Mouse (Mus musculus) embryonic fibroblast, embryonic 13.5 days (primary cell): ENCODE data around the gene Mapk7. TPM values are rescaled to one million over a fixed set of nuclear protein-coding genes. Genes with fewer than 3 reads are reported as not detected.

ENCODE experiments used
- H3K27ac ChIP-seq: 2 replicates; pipeline ENCODE4 v1.5.1; 2012; ENCODE audit warnings: low read length, control low read depth, inconsistent platforms; ENCODE audit not compliant: insufficient read depth
- H3K4me1 ChIP-seq: 2 replicates; pipeline ENCODE4 v1.6.1; 2011; ENCODE audit warnings: low read length; ENCODE audit not compliant: control insufficient read depth, insufficient read depth
- H3K4me3 ChIP-seq: 2 replicates; pipeline ENCODE4 v1.5.1; 2011; ENCODE audit warnings: mild to moderate bottlenecking, control low read depth, low read length; ENCODE audit not compliant: insufficient read depth
- CTCF ChIP-seq: IDR thresholded peaks from 2 replicates; pipeline ENCODE4 v1.5.1; 2011; ENCODE audit warnings: mild to moderate bottlenecking, control low read depth, low read length, moderate library complexity, borderline replicate concordance; ENCODE audit not compliant: insufficient read depth
- POLR2A ChIP-seq: IDR thresholded peaks from 2 replicates; pipeline ENCODE4 v1.6.1; 2011; ENCODE audit warnings: low read depth, mild to moderate bottlenecking, control low read depth, low read length, moderate library complexity
- polyA plus RNA-seq: library from polyadenylated mRNA; stranded (reverse); fragments of >200 nt; gene quantifications from 2 replicates; pipeline ENCODE4 v1.2.4, GENCODE M21; 2011; ENCODE audit warnings: low read depth; ENCODE audit not compliant: missing spikeins, insufficient read length

Gene Mapk7
- polyA plus RNA-seq, 1 experiment: 35.6 TPM

DNA sequence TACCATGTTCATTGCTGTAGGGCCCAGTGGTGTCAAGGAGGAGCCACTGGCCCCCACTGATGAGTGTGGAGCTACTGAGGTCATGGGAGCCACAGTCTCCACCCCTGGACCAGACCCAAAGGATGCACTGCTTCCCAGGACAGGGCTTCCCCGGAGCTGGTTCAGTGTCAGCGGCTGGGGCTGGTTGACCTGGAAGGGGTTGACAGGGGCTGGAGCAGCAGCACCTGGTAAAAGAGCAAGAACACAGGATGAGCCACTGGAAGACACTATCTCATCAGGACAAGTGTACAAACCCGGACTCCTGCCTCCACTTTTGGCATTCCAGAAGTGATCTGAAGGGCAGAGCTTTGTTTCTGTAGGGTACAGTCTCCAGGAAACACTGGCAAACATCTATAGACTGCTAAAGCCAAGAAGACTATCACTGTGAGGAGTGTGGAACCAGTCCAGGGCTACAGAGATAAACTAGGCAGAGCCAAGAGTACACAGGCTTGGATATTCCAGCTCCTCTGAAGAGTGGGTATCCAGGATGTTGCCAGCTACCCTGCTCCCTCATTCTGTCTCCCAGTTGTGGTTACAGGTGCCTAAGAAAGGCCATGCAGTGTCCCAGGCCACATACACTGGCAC is 25.4 kb upstream of the Mapk7 start:
- H3K4me3 ChIP-seq: no peak overlapping the region
- no peak for TF ChIP-seq CTCF
- TF ChIP-seq POLR2A: no peak
- H3K4me1 ChIP-seq: no peaks in the 10 kb centered on the region
- H3K27ac ChIP-seq: no peak overlapping the region

- no peak for TF ChIP-seq POLR2A
- TF ChIP-seq CTCF: no peak
- Histone ChIP-seq H3K4me3 (no peak overlapping the region), H3K4me1 (no peaks in the 10 kb centered on the region), H3K27ac (no peak overlapping the region)
Observed at GRCm38 (mm10) chr11:61518871-61519270, 24.7 kb upstream of the Mapk7 start.

- H3K27ac ChIP-seq: no peak overlapping the region
- no peak overlapping the region for H3K4me3 ChIP-seq
- no peaks in the 10 kb centered on the region for H3K4me1 ChIP-seq
- no peak for TF ChIP-seq POLR2A
- no peak for TF ChIP-seq CTCF
Observed at GRCm38 (mm10) chr11:61517971-61518370, 23.8 kb upstream of the Mapk7 start.

DNA sequence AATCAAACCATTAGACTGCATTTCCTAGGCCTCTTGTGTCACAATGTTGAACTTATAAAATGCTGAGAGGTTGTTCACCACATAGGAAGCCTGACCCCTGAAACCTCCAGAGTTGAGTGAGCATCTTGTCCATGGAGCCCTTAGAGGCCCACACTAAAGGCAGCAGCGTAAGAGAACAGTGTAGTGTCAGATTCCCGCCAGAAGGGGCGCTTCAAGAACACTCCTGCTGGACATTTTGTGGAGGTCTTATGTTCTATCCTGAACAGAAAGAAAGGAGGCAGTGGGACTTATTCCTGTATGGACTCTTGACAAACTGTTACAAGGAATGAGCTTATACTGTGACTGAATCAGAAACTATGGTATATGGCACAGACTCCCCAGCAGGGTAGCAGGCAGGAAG is 20.7 kb upstream of the Mapk7 start:
- Histone ChIP-seq H3K4me3 (no peak overlapping the region), H3K4me1 (no peaks in the 10 kb centered on the region), H3K27ac (no peak overlapping the region)
- TF ChIP-seq CTCF: no peak
- no peak for TF ChIP-seq POLR2A

- Histone ChIP-seq H3K4me3 (peak within 1 kb of the TSS; percentile 60), H3K27ac (peak within 1 kb of the TSS; percentile 41), H3K4me1 (peaks cover 6% of the 10 kb centered on the region; the same call in 1 of the 2 replicates)
- TF ChIP-seq POLR2A (peak; percentile 48), CTCF (peak; percentile 99)
Observed at GRCm38 (mm10) chr11:61504713-61505257, 10.6 kb upstream of the Mapk7 start, which contains the start of gene B9d1. Gene B9d1, plus strand, starts transcription at chr11:61505144.

DNA sequence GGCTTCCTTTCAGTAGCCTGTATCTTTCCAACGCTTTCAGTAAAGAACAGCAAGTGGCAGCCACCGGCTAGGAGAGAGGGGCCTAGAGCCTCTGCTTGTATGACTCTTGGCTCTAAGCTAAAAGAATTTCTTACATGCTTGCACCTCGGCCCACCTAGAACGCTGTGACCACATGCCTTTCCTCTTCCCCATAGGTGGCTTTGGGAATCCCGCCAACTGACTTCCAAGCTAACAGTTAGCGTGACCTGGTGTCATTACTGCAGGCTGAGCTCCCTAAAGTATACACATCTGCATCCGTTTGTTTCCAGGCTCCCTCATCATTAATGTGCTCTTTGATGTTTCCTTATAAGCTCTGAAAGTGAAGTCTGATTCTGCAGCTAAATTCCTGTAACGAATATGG is 9.7 kb upstream of the Mapk7 start:
- Histone ChIP-seq H3K4me3 (no peak overlapping the region), H3K4me1 (peaks cover 6% of the 10 kb centered on the region; the same call in 1 of the 2 replicates), H3K27ac (no peak overlapping the region)
- no peak for TF ChIP-seq CTCF
- TF ChIP-seq POLR2A: no peak

GRCm38 (mm10) chr11:61498736-61499504 is 4.7 kb upstream of the Mapk7 start:
- TF ChIP-seq CTCF (no peak), POLR2A (no peak)
- Histone ChIP-seq H3K27ac (no peak overlapping the region), H3K4me3 (no peak overlapping the region), H3K4me1 (no peaks in the 10 kb centered on the region)

DNA sequence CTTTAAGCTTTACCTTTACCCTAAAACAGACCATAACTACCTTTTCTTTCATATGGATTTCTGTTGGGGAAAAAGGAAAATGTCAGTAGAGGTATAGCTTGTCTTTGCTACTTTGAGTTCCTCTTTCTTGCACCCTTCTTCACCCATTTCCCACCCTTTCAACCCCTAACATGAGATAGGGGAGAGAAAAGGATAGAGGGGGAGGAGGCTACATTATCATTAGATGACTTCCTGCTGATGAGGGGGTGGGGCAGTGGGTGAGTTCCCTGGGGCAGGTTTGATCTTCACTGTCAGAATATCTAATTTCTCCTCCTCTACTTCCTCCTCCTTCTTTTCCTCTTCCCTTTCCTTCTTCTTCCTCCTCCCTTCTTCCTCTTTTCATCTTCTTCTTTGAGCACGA is 3.3 kb upstream of the Mapk7 start:
- no peak for TF ChIP-seq CTCF
- TF ChIP-seq POLR2A: no peak
- no peaks in the 10 kb centered on the region for H3K4me1 ChIP-seq
- no peak overlapping the region for H3K4me3 ChIP-seq
- no peak overlapping the region for H3K27ac ChIP-seq

- H3K27ac ChIP-seq: no peak overlapping the region
- H3K4me3 ChIP-seq: no peak overlapping the region
- TF ChIP-seq CTCF: no peak
- TF ChIP-seq POLR2A: no peak
- H3K4me1 ChIP-seq: no peaks in the 10 kb centered on the region
Observed at GRCm38 (mm10) chr11:61495528-61495927, 1.3 kb upstream of the Mapk7 start.
